Mouse (Mus musculus) heart, embryonic 14.5 days (tissue): ENCODE data around the gene Tasp1. TPM values are rescaled to one million over a fixed set of nuclear protein-coding genes. Genes with fewer than 3 reads are reported as not detected.

ENCODE experiments used
- ATAC-seq: fragments of 200-750 bp; cut with Nextera tagmentation; 2 replicates; pipeline ENCODE4 v1.8.0; 2017; ENCODE audit warnings: low read depth, moderate TSS enrichment; ENCODE audit not compliant: insufficient number of reproducible peaks, insufficient read depth, low FRiP score
- H3K27ac ChIP-seq, 2 experiments: fragments of 200-500 bp in 1 of 2; fragments of 300-500 bp in 1 of 2; sonication (generic) in 1 of 2; replicated peaks in 1 of 2; 2 replicates each; pipeline ENCODE4 v1.5.1; 2012 to 2014; ENCODE audit warnings: low read depth in 2 of 2, low read length in 2 of 2, control low read depth in 1 of 2, mild to moderate bottlenecking in 1 of 2, mixed read lengths in 1 of 2; ENCODE audit not compliant: control insufficient read depth in 1 of 2, insufficient read depth in 1 of 2
- H3K27me3 ChIP-seq: fragments of 300-500 bp; sonication (generic); 2 replicates; pipeline ENCODE4 v1.6.1; 2014; ENCODE audit warnings: mild to moderate bottlenecking, low read length, control low read depth; ENCODE audit not compliant: control insufficient read depth, insufficient read depth
- H3K36me3 ChIP-seq: fragments of 300-500 bp; sonication (generic); 2 replicates; pipeline ENCODE4 v1.6.1; 2014; ENCODE audit warnings: mild to moderate bottlenecking, control low read depth, low read length, mixed read lengths; ENCODE audit not compliant: control insufficient read depth, insufficient read depth
- H3K4me1 ChIP-seq, 2 experiments: fragments of 200-500 bp in 1 of 2; fragments of 300-500 bp in 1 of 2; sonication (generic) in 1 of 2; 2 replicates each; pipeline ENCODE4 v1.6.1; 2012 to 2014; ENCODE audit warnings: low read length in 2 of 2, control low read depth in 1 of 2, mixed read lengths in 1 of 2; ENCODE audit not compliant: control insufficient read depth in 2 of 2, insufficient read depth in 2 of 2
- H3K4me2 ChIP-seq: fragments of 300-500 bp; sonication (generic); 2 replicates; pipeline ENCODE4 v1.6.1; 2014; ENCODE audit warnings: mild to moderate bottlenecking, low read length
- H3K4me3 ChIP-seq, 2 experiments: fragments of 200-500 bp in 1 of 2; fragments of 300-500 bp in 1 of 2; sonication (generic) in 1 of 2; 2 replicates each; pipeline ENCODE4 v1.5.1; 2012 to 2014; ENCODE audit warnings: low read length in 2 of 2, mild to moderate bottlenecking in 2 of 2, control low read depth in 1 of 2, low read depth in 1 of 2, moderate library complexity in 1 of 2; ENCODE audit not compliant: control insufficient read depth in 1 of 2, insufficient read depth in 1 of 2
- H3K9ac ChIP-seq: fragments of 300-500 bp; sonication (generic); 2 replicates; pipeline ENCODE4 v1.6.1; 2014; ENCODE audit warnings: mild to moderate bottlenecking, low read length
- H3K9me3 ChIP-seq: fragments of 300-500 bp; sonication (generic); 2 replicates; pipeline ENCODE4 v1.6.1; 2016; ENCODE audit warnings: low read length, control low read depth; ENCODE audit not compliant: control insufficient read depth
- WGBS: fragments of 180-500 bp; shearing (Covaris S2); extraction: QIAGEN DNeasy Blood & Tissue Kit; methylation state at CpG from one replicate; pipeline ENCODE4 v1.1.7; 2014; 5-methylcytosine and 5-hydroxymethylcytosine counted together
- polyA plus RNA-seq: library from polyadenylated mRNA; unstranded; fragments of >200 nt; fragmentation: Nextera tagmentation; extraction: Ambion mirVana; gene quantifications from 2 replicates; pipeline ENCODE4 v1.2.1, GENCODE M21; 2014

The Tasp1 gene
- polyA plus RNA-seq, 1 experiment from 2014 or later, result 13.6 TPM

DNA sequence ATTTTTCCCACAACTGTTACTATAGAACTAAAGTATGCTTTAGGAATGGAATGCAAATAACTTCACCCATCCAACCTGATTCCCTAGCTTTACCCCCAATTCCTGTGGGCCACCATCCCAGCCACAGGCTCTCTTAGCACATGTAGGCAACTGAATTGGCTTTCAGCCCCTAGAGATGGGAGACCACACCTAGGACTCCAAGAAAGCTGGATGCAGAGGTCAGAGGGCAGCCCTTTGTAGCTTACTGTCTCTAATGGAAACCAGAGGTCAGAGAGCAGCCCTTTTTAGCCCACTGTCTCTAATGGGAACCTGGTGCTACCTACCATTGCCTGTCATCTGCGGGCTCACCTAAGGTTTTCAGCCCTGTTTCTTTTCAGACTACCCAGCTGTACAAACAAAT, 10.9 kb upstream of the Tasp1 start:
- WGBS, result 19% methylated on average over 1 of the region's 1 CpGs
- no peak for ATAC-seq

DNA sequence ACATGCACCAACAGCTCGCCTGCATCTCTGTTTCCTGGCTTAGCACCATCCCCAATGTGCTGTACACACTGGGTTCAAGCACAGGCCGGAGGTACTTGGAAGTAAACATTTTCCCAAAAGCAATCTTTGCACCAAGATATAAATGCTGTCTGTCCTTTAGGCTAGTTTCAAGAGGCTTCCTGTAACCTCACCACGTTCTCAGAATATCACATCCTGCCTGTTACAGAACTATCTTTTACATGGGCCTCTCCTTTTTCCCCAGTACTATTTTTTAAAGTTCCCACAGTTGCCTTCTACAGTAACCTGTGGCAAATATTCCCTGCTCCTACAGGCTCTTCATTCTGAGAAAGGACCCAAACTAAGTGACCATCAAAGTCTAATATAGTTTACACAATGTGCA, 8.5 kb upstream of the Tasp1 start:
- no peaks in the 10 kb centered on the region for H3K27me3 ChIP-seq
- H3K9me3 ChIP-seq, result no peaks in the 10 kb centered on the region
- no peak overlapping the region for H3K9ac ChIP-seq
- ATAC-seq, result no peak
- no peak overlapping the region for H3K4me3 ChIP-seq
- 64% methylated on average over 3 of the region's 3 CpGs for WGBS
- no peaks in the 10 kb centered on the region for H3K4me1 ChIP-seq
- H3K4me2 ChIP-seq, result no peak overlapping the region
- H3K27ac ChIP-seq, result no peak overlapping the region
- H3K36me3 ChIP-seq, result no peaks in the 10 kb centered on the region

More for the DNA sequence above, 10.9 kb upstream of the Tasp1 start:
- Histone ChIP-seq H3K4me2 (no peak overlapping the region), H3K4me3 (no peak overlapping the region), H3K36me3 (no peaks in the 10 kb centered on the region), H3K27ac (no peak overlapping the region), H3K27me3 (no peaks in the 10 kb centered on the region), H3K9ac (no peak overlapping the region), H3K9me3 (no peaks in the 10 kb centered on the region), H3K4me1 (no peaks in the 10 kb centered on the region)

GRCm38 (mm10) chr2:140067516-140067915, 911 bp upstream of the Tasp1 start:
- Histone ChIP-seq H3K4me3 (peak overlapping the region in 1 of 2 experiments; percentile 91; a peak in 1 of 4 replicates), H3K4me2 (peak overlapping the region; percentile 85), H3K9ac (no peak overlapping the region), H3K4me1 (peaks cover 0 to 8% of the 10 kb centered on the region in 2 experiments; a peak in 1 of 4 replicates), H3K27me3 (no peaks in the 10 kb centered on the region), H3K27ac (no peak overlapping the region), H3K9me3 (no peaks in the 10 kb centered on the region), H3K36me3 (no peaks in the 10 kb centered on the region)
- 57% methylated on average over 4 of the region's 4 CpGs for WGBS
- no peak for ATAC-seq

GRCm38 (mm10) chr2:140065676-140066075, 929 bp downstream of the Tasp1 start:
- no peak for ATAC-seq
- Histone ChIP-seq H3K4me3 (peak overlapping the region in 1 of 2 experiments; percentile 91; a peak in 3 of 4 replicates), H3K4me1 (peaks cover 0 to 8% of the 10 kb centered on the region in 2 experiments; a peak in 1 of 4 replicates), H3K9ac (peak overlapping the region; percentile 92), H3K36me3 (no peaks in the 10 kb centered on the region), H3K4me2 (peak overlapping the region; percentile 85), H3K27me3 (no peaks in the 10 kb centered on the region), H3K9me3 (no peaks in the 10 kb centered on the region), H3K27ac (peak overlapping the region in 1 of 2 experiments; percentile 90; a peak in 1 of 4 replicates)
- WGBS, result 86% methylated on average over 8 of the region's 8 CpGs

- Histone ChIP-seq H3K27ac (no peak overlapping the region), H3K9ac (no peak overlapping the region), H3K27me3 (no peaks in the 10 kb centered on the region), H3K4me3 (no peak overlapping the region), H3K9me3 (no peaks in the 10 kb centered on the region), H3K4me1 (peaks cover 0 to 6% of the 10 kb centered on the region in 2 experiments; a peak in 1 of 4 replicates), H3K36me3 (peaks cover 7% of the 10 kb centered on the region; the same call in 1 of the 2 replicates), H3K4me2 (no peak overlapping the region)
- no peak for ATAC-seq
- 66% methylated on average over 3 of the region's 3 CpGs for WGBS
These were observed 5.1 kb downstream of the Tasp1 start for GRCm38 (mm10) chr2:140061481-140061880.

- WGBS, result 84% methylated on average over 4 of the region's 4 CpGs
These were observed 6.3 kb downstream of the Tasp1 start for GRCm38 (mm10) chr2:140060092-140060867.

GRCm38 (mm10) chr2:140058125-140058524, 8.5 kb downstream of the Tasp1 start:
- Histone ChIP-seq H3K9ac (no peak overlapping the region), H3K27me3 (no peaks in the 10 kb centered on the region), H3K27ac (no peak overlapping the region), H3K4me1 (no peaks in the 10 kb centered on the region), H3K4me3 (no peak overlapping the region), H3K9me3 (no peaks in the 10 kb centered on the region), H3K36me3 (peaks cover 31% of the 10 kb centered on the region), H3K4me2 (no peak overlapping the region)
- 82% methylated on average over 6 of the region's 6 CpGs for WGBS
- no peak for ATAC-seq

More at GRCm38 (mm10) chr2:140060092-140060867, 6.3 kb downstream of the Tasp1 start:
- Histone ChIP-seq H3K9ac (no peak overlapping the region), H3K4me1 (no peaks in the 10 kb centered on the region), H3K9me3 (no peaks in the 10 kb centered on the region), H3K27ac (no peak overlapping the region), H3K27me3 (no peaks in the 10 kb centered on the region), H3K36me3 (peaks cover 17% of the 10 kb centered on the region; the same call in 1 of the 2 replicates), H3K4me3 (no peak overlapping the region), H3K4me2 (no peak overlapping the region)
- ATAC-seq, result no peak
